ENCODE assay signal across 22 mouse cellular contexts in genomic region chr7:101607845-101608244, GRCm38 (mm10). TPM values are rescaled to one million over a fixed set of nuclear protein-coding genes. Genes with fewer than 3 reads are reported as not detected.
DNase-seq lines count a peak whose midpoint lies in the region; ATAC-seq lines count a peak whose summit lies in the region.
"Had no signal": no experiment of that assay in that cellular context is flagged by ENCODE, and none has a peak within 500 bp of the region (broad histone marks: within the 10 kb centered on the region; RNA-seq: fewer than 3 reads in every experiment).

No protein-coding gene starts in this region.

- peak; percentile 86 for ATAC-seq in megakaryocyte, adult 5-6 weeks (ENCODE audit: poor library complexity, severe bottlenecking)
- ATAC-seq: activated CD4-positive, CD25-positive, alpha-beta regulatory T cell, adult 4 months; forebrain, embryonic 14.5 days; hindbrain, embryonic 16.5 days; intestine, postnatal 0 days had no signal

- DNase-seq in kidney, adult 9 months, result peak; percentile 8
- DNase-seq in kidney, postnatal 36 days, result no peak
- DNase-seq in lung, postnatal 36 days, result peak; percentile 48
- no peak for DNase-seq in lung, postnatal 10 days
- DNase-seq in gastrocnemius, postnatal 10 days, result no peak
- no peak for DNase-seq in embryo, embryonic 11 days
- DNase-seq: adrenal gland, adult 8-10 months; cerebellum, adult 2 months; cerebellum, postnatal 36 days; gastrocnemius, adult 2 months; liver; lung, embryonic 14.5 days; midbrain, embryonic 14.5 days; thymus, adult 2 months; thymus, postnatal 4 days had no signal

RNA-seq across cellular contexts. Expression of gene Art2b, which starts 22.4 kb away (rescaled TPM):
- 0.21 and 0.36 TPM in 2 replicates for total RNA-seq in megakaryocyte, adult 5-6 weeks (2015)
- total RNA-seq in megakaryocyte, adult 5-6 weeks (2017), result 0.07 and 0.81 TPM in 2 replicates
- total RNA-seq in gastrocnemius, postnatal 10 days (2021), result not detected
- total RNA-seq: gastrocnemius, adult 2 months; layer of hippocampus, postnatal 25 days; MEL had no signal

RNA-seq across cellular contexts. Expression of gene Clpb, which starts 55.6 kb away (rescaled TPM):
- 3.2 and 8.3 TPM in 2 replicates for total RNA-seq in megakaryocyte, adult 5-6 weeks (2015)
- total RNA-seq in megakaryocyte, adult 5-6 weeks (2017), result 12.2 and 18.4 TPM in 2 replicates
- total RNA-seq in gastrocnemius, postnatal 10 days (2021), result 10 to 100 TPM; 30.7 to 38.7 TPM

Comparison
In these comparisons a context has a peak if more than half of its experiments do, and no peak if none do; other contexts are left out.
1. DNase-seq: peak in kidney, adult 9 months (single experiment) and lung, postnatal 36 days (single experiment); none in kidney, postnatal 36 days (0 of 2), lung, postnatal 10 days (single experiment), gastrocnemius, postnatal 10 days (single experiment) and embryo, embryonic 11 days (single experiment).